Mouse (Mus musculus) neural tube, embryonic 12.5 days (tissue): ENCODE results near the gene Ifit1bl2. TPM values are rescaled to one million over a fixed set of nuclear protein-coding genes. Genes with fewer than 3 reads are reported as not detected.
"Not testable (repeated sequence)": the region's sequence is repeated elsewhere in the genome, so short reads cannot be mapped to it uniquely, and the experiment has no call there.

Experiments
- ATAC-seq: fragments of 200-750 bp; cut with Nextera tagmentation; 2 replicates; pipeline ENCODE4 v1.8.0; 2017; ENCODE audit warnings: low read depth, mild to moderate bottlenecking, moderate TSS enrichment, moderate library complexity; ENCODE audit not compliant: low FRiP score
- H3K27ac ChIP-seq: fragments of 300-500 bp; sonication (generic); 2 replicates; pipeline ENCODE4 v1.5.1; 2016
- H3K27me3 ChIP-seq: fragments of 300-500 bp; sonication (generic); replicated peaks from 2 replicates; pipeline ENCODE4 v1.6.1; 2016; ENCODE audit warnings: mild to moderate bottlenecking
- H3K36me3 ChIP-seq: fragments of 300-500 bp; sonication (generic); 2 replicates; pipeline ENCODE4 v1.6.1; 2016; ENCODE audit warnings: mild to moderate bottlenecking
- H3K4me1 ChIP-seq: fragments of 300-500 bp; sonication (generic); 2 replicates; pipeline ENCODE4 v1.6.1; 2016
- H3K4me2 ChIP-seq: fragments of 300-500 bp; sonication (generic); replicated peaks from 2 replicates; pipeline ENCODE4 v1.6.1; 2016; ENCODE audit warnings: mild to moderate bottlenecking
- H3K4me3 ChIP-seq: fragments of 300-500 bp; sonication (generic); 2 replicates; pipeline ENCODE4 v1.5.1; 2016
- H3K9ac ChIP-seq: fragments of 300-500 bp; sonication (generic); 2 replicates; pipeline ENCODE4 v1.6.1; 2016; ENCODE audit warnings: mild to moderate bottlenecking
- H3K9me3 ChIP-seq: fragments of 300-500 bp; sonication (generic); 2 replicates; pipeline ENCODE4 v1.6.1; 2016; ENCODE audit warnings: mild to moderate bottlenecking
- WGBS: fragments of 180-500 bp; shearing (Covaris S2); methylation state at CpG from one replicate; pipeline ENCODE4 v1.1.7; 2016; 5-methylcytosine and 5-hydroxymethylcytosine counted together
- polyA plus RNA-seq: library from polyadenylated mRNA; unstranded; fragments of >200 nt; fragmentation: Nextera tagmentation; extraction: Ambion mirVana; gene quantifications from 2 replicates; pipeline ENCODE4 v1.2.1, GENCODE M21; 2016

The Ifit1bl2 gene
- polyA plus RNA-seq, 1 experiment from 2014 or later, result 0.22 TPM

GRCm38 (mm10) chr19:34642616-34643015, 2.1 kb upstream of the Ifit1bl2 start:
- H3K27me3 ChIP-seq, result no peaks in the 10 kb centered on the region
- H3K9me3 ChIP-seq, result no peaks in the 10 kb centered on the region
- H3K36me3 ChIP-seq, result no peaks in the 10 kb centered on the region
- no peak overlapping the region for H3K4me2 ChIP-seq
- no peak overlapping the region for H3K27ac ChIP-seq
- H3K4me1 ChIP-seq, result no peaks in the 10 kb centered on the region
- 82% methylated on average over 5 of the region's 5 CpGs for WGBS
- no peak overlapping the region for H3K9ac ChIP-seq
- no peak overlapping the region for H3K4me3 ChIP-seq
- no peak for ATAC-seq

GRCm38 (mm10) chr19:34636933-34637557, 3.5 kb downstream of the Ifit1bl2 start:
- ATAC-seq, result peak; percentile 75; the same call in 1 of the 2 replicates
- Histone ChIP-seq H3K4me3 (no peak overlapping the region), H3K9ac (no peak overlapping the region), H3K4me2 (no peak overlapping the region), H3K4me1 (no peaks in the 10 kb centered on the region), H3K27ac (no peak overlapping the region), H3K36me3 (no peaks in the 10 kb centered on the region), H3K9me3 (no peaks in the 10 kb centered on the region), H3K27me3 (no peaks in the 10 kb centered on the region)
- 18% methylated on average over 3 of the region's 3 CpGs for WGBS

- Histone ChIP-seq H3K27me3 (no peaks in the 10 kb centered on the region), H3K27ac (no peak overlapping the region), H3K9ac (no peak overlapping the region), H3K4me2 (no peak overlapping the region), H3K4me1 (no peaks in the 10 kb centered on the region), H3K36me3 (no peaks in the 10 kb centered on the region), H3K9me3 (no peaks in the 10 kb centered on the region), H3K4me3 (no peak overlapping the region)
- 81% methylated on average over 2 of the region's 2 CpGs for WGBS
- ATAC-seq, result no peak
Measured at GRCm38 (mm10) chr19:34633484-34633883, 7.1 kb downstream of the Ifit1bl2 start.

- Histone ChIP-seq H3K4me1 (no peaks in the 10 kb centered on the region), H3K4me3 (no peak overlapping the region), H3K4me2 (no peak overlapping the region), H3K36me3 (no peaks in the 10 kb centered on the region), H3K9ac (no peak overlapping the region), H3K27ac (no peak overlapping the region), H3K9me3 (no peaks in the 10 kb centered on the region), H3K27me3 (no peaks in the 10 kb centered on the region)
- ATAC-seq, result no peak
Measured at GRCm38 (mm10) chr19:34631487-34631886, 9.1 kb downstream of the Ifit1bl2 start.

- no peaks in the 10 kb centered on the region for H3K4me1 ChIP-seq
- no peaks in the 10 kb centered on the region for H3K27me3 ChIP-seq
- no peak overlapping the region for H3K4me3 ChIP-seq
- no peaks in the 10 kb centered on the region for H3K36me3 ChIP-seq
- H3K9ac ChIP-seq, result no peak overlapping the region
- no peak overlapping the region for H3K27ac ChIP-seq
- ATAC-seq, result no peak
- no peaks in the 10 kb centered on the region for H3K9me3 ChIP-seq
- 60% methylated on average over 2 of the region's 2 CpGs for WGBS
- H3K4me2 ChIP-seq, result no peak overlapping the region
Measured at GRCm38 (mm10) chr19:34627496-34627895, 13.0 kb downstream of the Ifit1bl2 start.

- WGBS, result 78% methylated on average over 4 of the region's 4 CpGs
- H3K4me3 ChIP-seq, result no peak overlapping the region
- no peaks in the 10 kb centered on the region for H3K27me3 ChIP-seq
- no peak overlapping the region for H3K4me2 ChIP-seq
- no peaks in the 10 kb centered on the region for H3K4me1 ChIP-seq
- no peaks in the 10 kb centered on the region for H3K36me3 ChIP-seq
- no peak overlapping the region for H3K27ac ChIP-seq
- no peak for ATAC-seq
- no peaks in the 10 kb centered on the region for H3K9me3 ChIP-seq
- no peak overlapping the region for H3K9ac ChIP-seq
Measured at GRCm38 (mm10) chr19:34624663-34625062, 15.9 kb downstream of the Ifit1bl2 start.

- Histone ChIP-seq H3K4me1 (no peaks in the 10 kb centered on the region), H3K9ac (no peak overlapping the region), H3K4me2 (no peak overlapping the region), H3K27ac (no peak overlapping the region), H3K27me3 (no peaks in the 10 kb centered on the region), H3K4me3 (no peak overlapping the region), H3K9me3 (no peaks in the 10 kb centered on the region), H3K36me3 (no peaks in the 10 kb centered on the region)
- 93% methylated on average over 6 of the region's 6 CpGs for WGBS
- no peak for ATAC-seq
Measured at GRCm38 (mm10) chr19:34623781-34624180, 16.8 kb downstream of the Ifit1bl2 start.

- Histone ChIP-seq H3K36me3 (no peaks in the 10 kb centered on the region), H3K9me3 (no peaks in the 10 kb centered on the region), H3K4me3 (no peak overlapping the region), H3K27ac (no peak overlapping the region), H3K4me1 (no peaks in the 10 kb centered on the region), H3K27me3 (no peaks in the 10 kb centered on the region), H3K9ac (no peak overlapping the region), H3K4me2 (no peak overlapping the region)
- 96% methylated on average over 5 of the region's 5 CpGs for WGBS
- ATAC-seq, result no peak
Measured at GRCm38 (mm10) chr19:34620871-34621270, 19.7 kb downstream of the Ifit1bl2 start.

- not testable (repeated sequence) for ATAC-seq, H3K9me3 ChIP-seq, H3K4me1 ChIP-seq, H3K27me3 ChIP-seq, H3K27ac ChIP-seq, H3K9ac ChIP-seq, H3K4me2 ChIP-seq, H3K4me3 ChIP-seq, H3K36me3 ChIP-seq
- WGBS, result 93% methylated on average over 6 of the region's 11 CpGs
Measured at GRCm38 (mm10) chr19:34612243-34613001, 28.1 kb downstream of the Ifit1bl2 start.

- 72% methylated on average over 3 of the region's 3 CpGs for WGBS
Measured at GRCm38 (mm10) chr19:34610118-34610517, 30.4 kb downstream of the Ifit1bl2 start.

GRCm38 (mm10) chr19:34607237-34608051, 33.1 kb downstream of the Ifit1bl2 start, which contains the start of gene Ifit3b:
Gene Ifit3b (plus strand): TSS chr19:34607970.
- not testable (repeated sequence) for H3K9me3 ChIP-seq, H3K9ac ChIP-seq, H3K4me3 ChIP-seq, H3K27ac ChIP-seq, H3K4me2 ChIP-seq, H3K27me3 ChIP-seq, H3K36me3 ChIP-seq, H3K4me1 ChIP-seq
- 69% methylated on average over 4 of the region's 4 CpGs for WGBS
- ATAC-seq, result 0 out of 2 replicates have a peak, but pooled peaks have one; percentile 4

More at GRCm38 (mm10) chr19:34610118-34610517, 30.4 kb downstream of the Ifit1bl2 start:
- not testable (repeated sequence) for H3K4me1 ChIP-seq, H3K27me3 ChIP-seq, ATAC-seq, H3K9me3 ChIP-seq, H3K36me3 ChIP-seq, H3K4me3 ChIP-seq, H3K4me2 ChIP-seq, H3K27ac ChIP-seq, H3K9ac ChIP-seq

GRCm38 (mm10) chr19:34605472-34605871, 35.1 kb downstream of the Ifit1bl2 start:
- no peak overlapping the region for H3K27ac ChIP-seq
- no peak overlapping the region for H3K9ac ChIP-seq
- ATAC-seq, result no peak
- H3K9me3 ChIP-seq, result no peaks in the 10 kb centered on the region
- WGBS, result 86% methylated on average over 3 of the region's 3 CpGs
- H3K4me3 ChIP-seq, result no peak overlapping the region
- no peaks in the 10 kb centered on the region for H3K36me3 ChIP-seq
- H3K4me1 ChIP-seq, result no peaks in the 10 kb centered on the region
- H3K27me3 ChIP-seq, result no peaks in the 10 kb centered on the region
- no peak overlapping the region for H3K4me2 ChIP-seq
